Mouse (Mus musculus): ENCODE results near the gene Uchl1.

GRCm38 (mm10) chr5:66723037-66723436 is 47.1 kb downstream of the Uchl1 start:
- no peak for TF ChIP-seq CTCF (IDR thresholded peaks at IDR 0.05 in 2 of 3, conservative IDR thresholded peaks at IDR 0.05 in 1 of 3; ENCODE audit: control insufficient read depth in 1 of 3, insufficient read depth in 1 of 3, low read depth in 2 of 3, low read length in 3 of 3, poor library complexity in 1 of 3, severe bottlenecking in 1 of 3)
- TF ChIP-seq ZNF384 (IDR thresholded peaks at IDR 0.05; ENCODE audit: low read depth, low read length), result no peak
- no peak for TF ChIP-seq TAL1 (IDR thresholded peaks at IDR 0.05; ENCODE audit: low read length)
- TF ChIP-seq ZMIZ1 (IDR thresholded peaks at IDR 0.05; ENCODE audit: low read depth, low read length), result no peak
- no peak for TF ChIP-seq USF1 (IDR thresholded peaks at IDR 0.05; ENCODE audit: low read depth, low read length)
